Mouse (Mus musculus) lung, adult 2 months (tissue): Measurements from ENCODE around the gene Gpc6. TPM values are rescaled to one million over a fixed set of nuclear protein-coding genes. Genes with fewer than 3 reads are reported as not detected.

Source experiments
- DNase-seq: peaks from one replicate; pipeline ENCODE4 v3.0.0; 2022
- H3K4me1 ChIP-seq: fragments of 200-500 bp; 2 replicates; pipeline ENCODE4 v1.6.1; 2011; ENCODE audit warnings: low read length; ENCODE audit not compliant: control insufficient read depth, insufficient read depth
- H3K4me3 ChIP-seq: fragments of 200-500 bp; replicated peaks from 2 replicates; pipeline ENCODE3; 2011; ENCODE audit warnings: low read depth, mild to moderate bottlenecking, control low read depth, low read length; ENCODE audit errors: extremely low read depth
- CTCF ChIP-seq: fragments of 200-500 bp; IDR thresholded peaks from 2 replicates; pipeline ENCODE4 v1.5.1; 2011; ENCODE audit warnings: mild to moderate bottlenecking, low read length, control low read depth; ENCODE audit not compliant: insufficient read depth
- POLR2A ChIP-seq: fragments of 200-500 bp; IDR thresholded peaks from 2 replicates; pipeline ENCODE4 v1.6.1; 2011; ENCODE audit warnings: low read depth, mild to moderate bottlenecking, control low read depth, low read length, borderline replicate concordance; ENCODE audit errors: extremely low read depth
- WGBS: fragments of 180-500 bp; shearing (Covaris S2); methylation state at CpG from one replicate; pipeline ENCODE4 v1.1.7; 2018; 5-methylcytosine and 5-hydroxymethylcytosine counted together
- polyA plus RNA-seq: library from polyadenylated mRNA; depleted of rRNA; stranded (reverse); fragments of >200 nt; gene quantifications from 2 replicates; pipeline ENCODE4 v1.2.3, GENCODE M21; 2012

The Gpc6 gene
- polyA plus RNA-seq, 1 experiment: 2.4 TPM

GRCm38 (mm10) chr14:117376822-117377376, 451.8 kb downstream of the Gpc6 start:
- TF ChIP-seq POLR2A: no peak
- DNase-seq: no peak
- Histone ChIP-seq H3K4me3 (no peak overlapping the region), H3K4me1 (no peaks in the 10 kb centered on the region)
- WGBS: 68% methylated on average over 4 of the region's 4 CpGs

- H3K4me1 ChIP-seq: no peaks in the 10 kb centered on the region
- H3K4me3 ChIP-seq: no peak overlapping the region
- TF ChIP-seq POLR2A (no peak), CTCF (no peak)
- 37% methylated on average over 6 of the region's 6 CpGs for WGBS
- DNase-seq: no peak
Measured at GRCm38 (mm10) chr14:117379979-117380378, 454.9 kb downstream of the Gpc6 start.

GRCm38 (mm10) chr14:117383188-117383587, 458.1 kb downstream of the Gpc6 start:
- 92% methylated on average over 7 of the region's 7 CpGs for WGBS
- Histone ChIP-seq H3K4me3 (no peak overlapping the region), H3K4me1 (no peaks in the 10 kb centered on the region)
- TF ChIP-seq CTCF (no peak), POLR2A (no peak)
- DNase-seq: no peak

GRCm38 (mm10) chr14:117384096-117384770, 459.1 kb downstream of the Gpc6 start:
- no peak overlapping the region for H3K4me3 ChIP-seq
- WGBS: 49% methylated on average over 8 of the region's 8 CpGs
- no peaks in the 10 kb centered on the region for H3K4me1 ChIP-seq
- peak; percentile 2 for DNase-seq
- TF ChIP-seq POLR2A (no peak), CTCF (no peak)

- H3K4me1 ChIP-seq: no peaks in the 10 kb centered on the region
- no peak overlapping the region for H3K4me3 ChIP-seq
- DNase-seq: no peak
- TF ChIP-seq CTCF: no peak
Measured at GRCm38 (mm10) chr14:117385731-117386270, 460.7 kb downstream of the Gpc6 start.

- no peaks in the 10 kb centered on the region for H3K4me1 ChIP-seq
- no peak for DNase-seq
- WGBS: 84% methylated on average over 3 of the region's 3 CpGs
- TF ChIP-seq POLR2A (no peak), CTCF (no peak)
- H3K4me3 ChIP-seq: no peak overlapping the region
Measured at GRCm38 (mm10) chr14:117390794-117391320, 465.7 kb downstream of the Gpc6 start.

GRCm38 (mm10) chr14:117391412-117391811, 466.3 kb downstream of the Gpc6 start:
- TF ChIP-seq POLR2A: no peak
- no peak for TF ChIP-seq CTCF
- WGBS: 37% methylated on average over 4 of the region's 4 CpGs
- no peak for DNase-seq
- no peak overlapping the region for H3K4me3 ChIP-seq
- no peaks in the 10 kb centered on the region for H3K4me1 ChIP-seq

- no peak for TF ChIP-seq POLR2A
- H3K4me1 ChIP-seq: no peaks in the 10 kb centered on the region
- H3K4me3 ChIP-seq: no peak overlapping the region
- 80% methylated on average over 3 of the region's 3 CpGs for WGBS
- DNase-seq: no peak
Measured at GRCm38 (mm10) chr14:117397165-117397564, 472.1 kb downstream of the Gpc6 start.

GRCm38 (mm10) chr14:117407824-117408524, 482.9 kb downstream of the Gpc6 start:
- H3K4me1 ChIP-seq: no peaks in the 10 kb centered on the region
- 70% methylated on average over 9 of the region's 9 CpGs for WGBS
- no peak overlapping the region for H3K4me3 ChIP-seq
- TF ChIP-seq POLR2A (no peak), CTCF (no peak)
- DNase-seq: no peak

GRCm38 (mm10) chr14:117408525-117408835, 483.4 kb downstream of the Gpc6 start:
- no peaks in the 10 kb centered on the region for H3K4me1 ChIP-seq
- no peak for TF ChIP-seq CTCF
- TF ChIP-seq POLR2A: no peak
- WGBS: 75% methylated on average over 3 of the region's 3 CpGs
- H3K4me3 ChIP-seq: no peak overlapping the region
- no peak for DNase-seq
